Mouse (Mus musculus) mesoderm, embryonic 11.5 days (tissue): ENCODE data around the gene Calm1.
A peak's percentile ranks its signal among the peaks of the same experiment; 100 is the strongest.
"Not testable (repeated sequence)": the region's sequence is repeated elsewhere in the genome, so short reads cannot be mapped to it uniquely, and the experiment has no call there.

Source experiments
- DNase-seq: peaks from one replicate; pipeline ENCODE4 v3.0.0-alpha.2; 2012; ENCODE audit warnings: low read depth, low spot score

The Calm1 gene

DNA sequence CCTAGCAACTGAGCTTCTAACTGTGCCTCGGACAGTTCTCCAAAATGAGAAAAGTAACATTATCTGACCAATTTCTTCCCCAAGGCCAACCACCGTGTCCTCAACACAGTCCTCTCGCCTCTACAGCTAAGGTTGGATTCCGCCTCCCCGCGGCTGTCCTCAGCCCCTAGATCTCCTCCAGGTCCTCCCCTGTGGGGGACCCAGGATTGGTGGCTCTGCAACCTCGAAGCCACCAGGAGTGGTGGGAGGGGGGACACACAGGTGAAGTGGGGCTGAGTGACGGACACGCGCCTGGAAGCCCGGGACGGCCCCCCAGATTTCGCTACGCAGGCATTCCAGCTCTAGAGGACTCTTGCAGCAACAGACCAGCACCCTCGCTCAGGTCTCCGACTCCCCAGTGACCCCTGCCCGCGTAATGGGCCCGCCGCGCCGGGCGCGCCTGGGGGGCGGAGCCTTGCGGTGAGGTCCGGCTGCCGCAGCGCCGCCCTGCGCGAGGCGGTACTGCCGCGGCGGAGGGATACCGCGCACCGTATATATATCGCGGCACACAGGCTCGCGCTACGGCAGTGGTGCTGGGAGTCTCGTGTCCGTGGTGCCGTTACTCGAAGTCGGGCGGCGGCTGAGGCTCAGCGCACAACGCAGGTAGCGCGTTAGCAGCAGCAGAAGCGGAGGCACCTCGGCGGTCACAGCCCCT is at the start of gene Calm1:
TSS of gene Calm1 (plus strand) at position 469 of the 694 bp plus-strand sequence.
- peak; percentile 96 for DNase-seq

DNA sequence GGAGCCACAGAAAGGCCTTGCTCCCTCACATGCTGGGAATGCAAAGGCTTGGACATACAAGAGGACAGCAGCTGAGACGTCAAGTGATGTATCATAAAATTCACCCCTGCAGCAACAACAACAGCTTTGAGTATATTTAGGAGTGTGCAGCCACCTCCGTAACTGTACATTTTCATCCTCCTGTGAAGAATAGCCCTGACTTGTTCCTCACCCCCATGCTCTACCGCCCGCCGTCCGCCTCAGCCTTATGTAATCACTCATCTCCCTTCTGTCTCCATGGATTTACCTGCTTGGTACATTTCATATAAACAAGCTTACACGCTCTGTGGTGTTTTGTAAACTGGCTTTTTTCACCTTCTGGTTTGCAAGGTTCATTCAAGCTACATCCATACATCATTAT is 46.8 kb upstream of the Calm1 start:
- DNase-seq, result no peak

DNA sequence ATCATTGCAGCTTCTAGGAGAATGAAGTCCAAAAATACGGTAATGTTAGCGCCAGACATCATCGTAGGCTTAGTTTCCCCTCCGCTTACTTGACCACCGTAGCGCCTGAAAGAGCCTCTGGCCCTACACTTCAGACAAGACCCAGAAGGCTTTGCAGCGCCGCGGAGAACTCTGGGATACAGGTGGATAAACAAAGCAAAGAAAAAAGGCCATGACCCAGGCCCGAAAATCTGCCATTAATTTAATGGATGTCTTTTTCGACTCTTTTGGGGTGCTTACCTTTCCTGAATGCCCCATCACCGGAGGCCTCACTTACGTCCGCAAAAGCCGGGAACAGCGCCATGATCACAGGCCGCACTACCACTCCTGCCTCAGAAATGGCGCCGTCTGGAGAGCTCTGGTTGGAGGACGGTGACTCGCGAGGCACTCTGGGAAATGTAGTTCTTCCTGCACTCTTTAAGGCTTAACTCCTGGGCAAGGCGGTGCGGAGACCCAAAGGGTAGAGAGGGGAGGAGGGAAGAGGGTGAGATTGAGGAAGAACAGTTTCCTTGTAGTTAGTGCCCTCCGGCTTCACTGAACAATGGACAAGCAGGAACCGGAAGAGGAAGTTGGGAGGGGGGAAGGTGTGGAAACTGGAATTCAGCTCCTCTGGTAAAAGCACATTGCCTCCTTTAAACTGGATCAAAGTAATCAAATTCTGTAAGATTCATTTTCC is 39.8 kb upstream of the Calm1 start, which contains the start of gene Nrde2:
TSS of gene Nrde2 (minus strand) at position 393 of the 715 bp plus-strand sequence.
- DNase-seq, result peak; percentile 93

GRCm38 (mm10) chr12:100164991-100165500 is 34.2 kb upstream of the Calm1 start:
- DNase-seq, result no peak

DNA sequence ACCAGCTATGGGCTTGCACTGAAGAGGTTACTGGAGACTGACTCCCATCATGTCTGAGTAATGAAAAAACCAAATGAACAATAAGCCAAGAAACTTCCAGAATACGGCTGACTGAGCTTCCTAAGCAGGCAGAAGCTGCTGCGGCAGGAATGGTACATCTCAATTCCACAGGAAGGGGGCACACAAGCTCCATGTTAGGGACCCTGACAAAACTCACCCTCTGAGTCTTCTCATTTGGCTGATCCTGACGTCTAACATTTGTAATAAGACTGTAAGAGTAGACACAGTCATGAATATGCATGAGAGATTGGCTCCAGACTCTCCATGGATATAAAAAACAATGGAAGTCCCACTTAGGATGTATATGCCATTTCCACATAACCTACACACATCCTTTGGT is 33.1 kb upstream of the Calm1 start:
- peak; percentile 59 for DNase-seq

GRCm38 (mm10) chr12:100166939-100167338 is 32.3 kb upstream of the Calm1 start:
- DNase-seq, result no peak

DNA sequence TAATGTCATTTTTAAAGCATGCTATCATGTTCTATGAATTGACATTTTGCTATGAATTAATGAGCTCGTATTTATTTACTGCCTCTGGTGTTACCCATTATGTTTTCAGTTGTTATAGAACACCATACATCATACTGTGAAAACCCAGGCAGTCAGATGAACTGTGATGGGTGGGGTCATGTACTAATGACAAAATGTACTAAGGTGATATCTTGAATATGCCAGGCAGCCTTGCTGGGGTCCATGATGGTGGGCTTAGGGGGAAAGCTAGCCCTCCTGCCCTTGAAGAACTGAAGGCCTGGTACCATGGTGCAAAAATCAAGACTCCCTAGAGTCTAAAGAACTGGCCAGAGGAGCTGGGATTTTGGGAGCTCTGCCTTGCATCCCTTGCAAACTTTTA is 31.7 kb upstream of the Calm1 start:
- no peak for DNase-seq

DNA sequence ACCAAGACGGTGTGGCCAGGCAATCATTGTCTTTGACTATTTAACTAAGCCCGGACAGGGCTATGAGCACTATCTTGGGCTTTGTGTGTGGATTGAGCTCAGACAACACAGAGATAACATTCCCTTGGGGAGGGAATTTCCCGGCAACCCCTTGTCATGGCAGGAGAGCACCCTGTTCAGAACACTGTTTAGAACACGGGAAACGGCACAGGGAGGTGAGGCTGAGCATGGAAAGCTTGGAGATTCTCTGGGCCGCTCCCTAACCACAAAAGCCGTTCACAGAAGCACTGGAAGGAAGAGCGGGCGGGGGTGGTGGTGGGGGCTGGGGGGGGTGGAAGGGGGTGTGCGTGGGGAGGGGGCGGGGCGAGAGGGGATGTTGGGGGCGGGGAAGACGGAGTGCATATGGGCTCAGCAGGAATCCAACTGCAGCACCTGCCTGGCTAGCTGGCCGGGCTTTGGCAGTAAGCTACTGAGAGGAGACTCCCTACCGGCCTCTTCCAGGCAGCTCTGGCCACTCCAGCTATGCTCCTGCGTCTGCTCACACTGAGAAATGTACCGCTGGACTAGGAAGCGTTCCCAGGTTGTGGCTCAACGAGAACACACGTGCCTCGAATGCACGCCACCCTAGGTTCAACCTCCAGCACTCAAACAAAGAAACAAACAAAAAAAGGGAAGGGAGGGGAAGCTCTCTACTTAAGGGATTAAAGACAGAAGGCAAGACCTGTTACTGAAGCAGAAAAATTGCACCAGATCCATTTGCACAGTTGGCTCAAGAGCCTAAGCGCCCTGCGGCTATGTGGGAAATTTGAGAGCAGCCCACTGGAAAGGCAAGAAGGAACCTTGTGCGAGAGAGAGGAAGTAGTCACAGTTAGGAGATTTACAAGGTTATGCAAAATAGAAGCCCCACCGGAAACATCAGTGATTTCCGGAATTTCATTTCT is 31.0 kb upstream of the Calm1 start:
- DNase-seq, result peak; percentile 52

DNA sequence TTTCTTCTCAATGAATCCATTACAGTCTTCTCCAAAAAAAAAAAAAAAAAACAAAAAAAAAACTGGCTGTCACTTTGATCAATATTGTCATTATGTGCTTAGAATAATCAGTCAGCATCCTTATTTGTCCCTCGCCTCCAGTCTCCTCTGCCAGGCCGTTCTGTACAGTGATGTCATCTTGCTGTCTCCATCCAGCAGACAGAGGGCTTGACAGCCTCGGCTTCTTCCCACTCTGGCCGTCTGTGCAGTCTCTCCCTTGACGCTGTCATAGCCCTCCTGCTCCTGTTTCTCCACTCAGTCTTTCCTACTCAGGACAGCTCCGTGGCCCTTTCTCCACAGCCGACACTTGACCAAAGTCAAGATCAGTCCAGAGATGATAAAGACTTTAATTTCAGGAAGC is 26.8 kb upstream of the Calm1 start:
- no peak for DNase-seq

DNA sequence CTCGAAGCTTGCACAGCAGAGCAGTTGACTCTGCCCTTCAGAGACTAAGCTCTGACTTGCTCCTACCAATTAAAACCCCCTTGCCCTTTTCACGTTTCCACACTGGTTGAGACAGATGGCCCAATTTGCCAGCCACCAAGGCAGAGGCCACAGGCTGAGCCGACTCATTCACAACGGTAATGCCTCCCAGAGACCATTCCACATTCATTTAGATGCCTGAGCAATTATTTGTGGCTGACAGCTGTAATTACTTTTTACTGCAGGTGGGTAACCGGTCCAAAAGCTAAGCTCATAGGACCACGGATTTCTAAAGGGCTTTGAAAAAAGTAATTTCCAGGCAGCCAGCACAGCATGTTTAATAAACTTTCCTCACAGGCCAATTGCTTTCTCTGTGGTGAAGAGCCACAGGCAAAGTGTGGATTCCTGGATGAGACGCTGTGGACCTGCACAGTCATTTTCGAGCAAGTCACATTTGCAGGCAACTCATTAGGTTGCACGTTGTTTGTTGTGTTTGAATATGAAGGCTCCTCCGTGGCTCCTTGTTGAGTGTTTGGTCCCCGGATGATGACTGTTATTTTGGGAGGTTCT is 22.7 kb upstream of the Calm1 start:
- peak; percentile 45 for DNase-seq

DNA sequence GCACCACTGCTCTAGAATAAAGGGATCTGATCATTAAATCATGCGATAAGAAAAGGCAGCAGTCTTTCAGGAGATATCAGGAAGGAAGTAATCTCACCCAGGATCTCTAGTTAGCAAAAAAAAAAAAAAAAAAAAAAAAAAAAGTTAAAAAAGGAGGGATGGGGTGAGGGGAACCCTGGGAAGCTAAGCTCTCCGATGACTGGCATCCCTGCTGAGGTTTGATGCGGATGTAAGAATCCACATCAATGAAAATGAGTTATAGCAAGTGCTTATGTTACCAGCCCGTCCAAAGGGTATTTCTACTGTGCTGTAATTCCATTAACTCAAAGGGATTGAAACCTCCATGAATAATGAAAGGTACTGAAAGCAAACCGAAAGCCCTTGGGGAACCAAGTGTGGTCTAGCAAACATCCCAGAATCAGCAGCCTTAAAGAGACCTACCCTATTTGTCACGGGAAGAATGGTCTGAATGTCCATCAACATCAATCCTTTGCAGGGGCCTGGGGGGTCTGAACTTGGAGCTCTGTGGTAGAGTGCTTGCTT is 20.3 kb upstream of the Calm1 start:
- peak; percentile 31 for DNase-seq

DNA sequence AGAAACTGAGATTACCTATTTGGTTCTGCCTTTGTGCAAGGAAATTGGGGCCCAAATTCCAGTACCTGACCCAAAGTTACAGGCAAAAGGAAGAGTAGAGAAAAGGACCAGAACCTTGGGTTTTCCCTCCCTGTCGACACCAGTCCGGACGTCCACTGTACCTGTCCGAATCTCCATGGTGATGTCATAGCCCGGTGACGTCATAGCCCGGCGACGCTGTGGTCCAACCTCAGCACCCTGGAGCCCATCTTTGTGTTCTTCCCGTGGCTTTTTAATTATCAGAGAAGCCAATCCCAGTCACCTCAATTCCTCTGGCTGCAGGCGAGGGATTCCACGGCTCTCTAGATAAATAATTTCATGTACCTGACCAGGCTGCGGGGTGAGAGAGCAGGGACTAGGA is 18.4 kb upstream of the Calm1 start:
- DNase-seq, result no peak

DNA sequence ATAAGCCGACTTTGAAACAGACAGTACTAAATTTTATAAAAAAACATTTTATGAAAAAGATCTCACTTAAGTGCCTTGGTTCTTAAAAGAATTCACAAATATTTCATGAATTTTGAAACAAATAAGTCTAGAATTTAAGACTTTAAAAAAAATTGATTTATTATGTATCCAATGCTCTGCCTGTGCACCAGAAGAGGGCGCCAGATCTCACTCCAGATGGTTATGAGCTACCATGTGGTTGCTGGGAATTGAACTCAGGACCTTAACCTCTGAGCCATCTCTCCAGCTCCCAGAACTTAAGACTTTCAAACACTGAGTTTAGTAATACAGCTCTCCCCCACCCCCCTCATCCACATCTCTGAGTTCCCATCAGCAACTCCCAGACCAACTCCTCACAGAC is 16.6 kb upstream of the Calm1 start:
- DNase-seq, result no peak

DNA sequence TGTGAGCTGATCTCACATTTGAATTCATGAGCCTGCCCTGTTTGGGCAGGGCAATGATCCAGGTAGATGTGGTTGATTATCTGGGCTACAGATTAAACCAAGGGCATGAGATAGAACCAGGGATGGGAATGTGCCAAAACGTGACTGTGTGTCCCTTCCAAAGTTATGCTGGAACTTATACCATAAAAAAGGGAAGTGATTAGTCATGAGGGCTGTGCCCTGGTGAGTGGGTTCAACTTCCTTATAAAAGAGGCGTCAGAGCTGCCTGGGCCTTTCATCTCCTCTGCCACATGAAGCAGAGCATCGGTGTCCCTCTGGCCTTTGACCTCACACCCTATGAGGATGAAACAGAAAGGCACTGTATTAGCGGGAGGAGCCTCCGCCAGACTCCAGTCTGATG is 15.3 kb upstream of the Calm1 start:
- DNase-seq, result no peak

- not testable (repeated sequence) for DNase-seq
Observed at GRCm38 (mm10) chr12:100184976-100185375, 14.3 kb upstream of the Calm1 start.

DNA sequence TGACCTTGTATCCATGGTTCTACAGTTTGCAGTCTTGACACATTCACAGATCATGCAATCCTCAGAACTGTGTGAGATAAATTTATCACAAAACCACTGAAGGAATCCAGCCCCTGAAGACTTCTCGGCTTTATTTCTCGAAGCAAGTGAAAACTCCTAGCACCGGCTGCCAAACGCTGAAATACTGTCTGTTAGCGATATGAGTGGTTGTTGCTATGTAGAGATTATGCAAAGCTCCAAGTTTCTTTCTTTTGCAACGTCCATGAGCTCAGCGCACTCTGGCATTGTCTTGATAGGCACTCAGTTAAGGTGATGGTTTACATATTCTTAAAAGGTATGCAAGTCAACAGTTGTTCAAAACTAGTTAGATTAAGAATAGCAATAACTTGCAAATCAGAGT is 13.3 kb upstream of the Calm1 start:
- no peak for DNase-seq

DNA sequence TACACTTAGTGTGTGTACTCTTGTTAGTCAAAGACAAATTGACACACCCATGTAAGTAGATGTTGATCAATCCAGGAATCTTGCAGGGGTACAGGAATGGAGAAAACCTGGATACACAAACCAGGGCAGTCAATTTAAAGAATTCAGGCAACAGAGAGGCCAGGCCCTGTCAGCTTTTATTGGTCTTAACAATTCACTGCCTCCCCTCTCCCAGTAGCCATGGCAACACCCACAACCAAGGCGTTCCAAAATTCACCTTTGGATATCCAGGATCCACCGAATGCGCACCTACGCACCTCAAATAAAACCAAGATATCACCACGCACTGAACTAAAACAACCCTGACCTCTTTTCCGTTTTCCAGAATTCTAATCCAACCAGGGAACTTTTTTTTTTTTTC is 12.9 kb upstream of the Calm1 start:
- peak; percentile 64 for DNase-seq

DNA sequence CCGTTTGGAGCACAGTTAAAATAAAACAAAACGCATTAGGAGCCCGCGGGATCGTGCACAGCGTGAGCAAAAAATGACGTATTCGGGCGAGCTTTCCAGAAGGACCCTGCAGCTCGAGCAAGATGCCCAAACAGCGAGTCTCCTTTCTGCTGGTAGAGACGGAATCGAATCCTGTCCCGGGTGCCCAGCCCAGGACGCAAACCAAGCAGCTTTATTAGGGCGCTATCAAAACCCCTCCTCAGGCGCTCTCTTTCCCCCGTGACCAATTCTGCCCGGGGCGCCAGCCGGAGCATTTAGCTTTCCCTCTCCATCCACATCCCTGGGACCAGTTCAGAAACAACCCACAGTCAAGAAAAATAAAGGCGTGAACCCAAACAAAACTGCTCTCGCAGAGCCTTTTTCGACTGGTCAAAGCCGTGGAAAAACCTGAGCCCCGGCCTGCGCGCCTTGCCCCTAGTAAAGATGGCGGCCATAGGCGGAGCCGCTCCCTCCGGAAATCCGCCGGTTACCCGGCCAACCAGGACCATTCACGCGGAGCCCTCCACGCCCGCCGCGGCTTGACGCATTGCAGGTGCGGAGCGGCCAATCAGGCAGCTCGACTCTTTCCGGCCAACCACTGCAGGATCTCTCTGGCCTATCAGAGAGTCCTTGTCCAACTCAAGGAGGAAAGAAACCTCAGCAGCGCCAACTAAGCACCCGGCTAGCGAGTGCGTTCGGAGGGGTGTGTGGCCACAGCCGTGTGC is 12.1 kb upstream of the Calm1 start:
- DNase-seq, result peak; percentile 98

- DNase-seq, result no peak
Observed at GRCm38 (mm10) chr12:100187756-100188430, 11.3 kb upstream of the Calm1 start.

DNA sequence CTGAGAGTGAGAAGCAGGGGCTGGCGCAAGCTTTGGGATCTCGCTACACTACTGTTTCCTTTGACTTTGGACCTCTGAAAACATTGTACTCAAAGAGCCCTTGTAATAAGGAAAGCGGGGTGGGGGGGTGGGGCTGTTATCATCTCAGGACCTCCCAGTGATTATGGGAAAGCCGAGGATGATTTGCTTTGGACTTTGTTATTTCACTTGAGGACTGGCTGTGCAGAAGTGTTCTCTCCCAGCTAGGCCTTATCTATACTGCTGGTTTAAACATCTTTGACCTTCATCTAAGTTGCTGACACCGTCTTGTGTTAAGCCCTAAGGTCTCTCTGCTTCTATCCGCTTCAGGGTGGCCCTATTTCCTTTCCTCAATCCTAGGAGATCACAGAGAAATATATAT is 8.4 kb upstream of the Calm1 start:
- no peak for DNase-seq
